Comparison of ENCODE assay signal across 14 mouse cellular contexts in genomic region chr6:145906096-145906890, GRCm38 (mm10). TPM values are rescaled to one million over a fixed set of nuclear protein-coding genes. Genes with fewer than 3 reads are reported as not detected.
A peak's percentile ranks its signal among the peaks of the same experiment; 100 is the strongest.
DNase-seq lines count a peak whose midpoint lies in the region; ATAC-seq and TF ChIP-seq lines count a peak whose summit lies in the region.
"Had no signal": no experiment of that assay in that cellular context is flagged by ENCODE, and none has a peak within 500 bp of the region (broad histone marks: within the 10 kb centered on the region; RNA-seq: fewer than 3 reads in every experiment).

No protein-coding gene starts in this region.

- no peak for DNase-seq in heart, postnatal 0 days (ENCODE audit: low spot score)
- DNase-seq in heart, adult 9 months (ENCODE audit: low spot score in 2 of 2): no peak
- DNase-seq in CH12.LX (ENCODE audit: extremely low read depth): no peak
- peak; percentile 78 for DNase-seq in adrenal gland, postnatal 14 days
- DNase-seq in kidney, postnatal 36 days: peak; percentile 45 to 46
- no peak for DNase-seq in limb, embryonic 10.5 days (ENCODE audit: low spot score)
- DNase-seq in left cerebral cortex, adult 2 months (ENCODE audit: extremely low spot score in 1 of 2, low spot score in 2 of 2): no peak
- DNase-seq in urinary bladder, postnatal 10 days (ENCODE audit: low spot score): no peak
- DNase-seq: layer of hippocampus, postnatal 36 days; lung, adult 2 months; thymus, postnatal 36 days had no signal

- H3K4me1 ChIP-seq in heart, postnatal 0 days (ENCODE audit: control insufficient read depth, insufficient read depth): no peaks in the 10 kb centered on the region
- H3K4me1 ChIP-seq in CH12.LX (ENCODE audit: control insufficient read depth in 1 of 2, insufficient read depth in 2 of 2): peaks cover 31 to 49% of the 10 kb centered on the region in 2 experiments
- no peaks in the 10 kb centered on the region for H3K4me1 ChIP-seq in limb, embryonic 10.5 days
- H3K4me1 ChIP-seq: limb, embryonic 13.5 days had no signal

- TF ChIP-seq RAD21 in CH12.LX (IDR thresholded peaks at IDR 0.05; ENCODE audit: low read depth, low read length): no peak

- in situ Hi-C loops in CH12.LX (cut with MboI; ENCODE audit: low pct_ligation_motif_present, low pct_unique_long_range_greater_than_20kb, low sequenced_read_pairs): no loop called here

- no peak overlapping the region for H3K4me2 ChIP-seq in heart, postnatal 0 days (ENCODE audit: low read depth, low read length)
- H3K4me2 ChIP-seq in CH12.LX (ENCODE audit: insufficient read depth, low read depth, poor library complexity, severe bottlenecking): no peak overlapping the region
- H3K4me2 ChIP-seq: limb, embryonic 13.5 days had no signal

- 46% methylated on average over 7 of the region's 7 CpGs for WGBS in heart, postnatal 0 days
- 66% methylated on average over 7 of the region's 7 CpGs for WGBS in limb, embryonic 10.5 days

- no peaks in the 10 kb centered on the region for H3K9me3 ChIP-seq in heart, postnatal 0 days (replicated peaks; ENCODE audit: control insufficient read depth, low read length)
- peaks cover 2% of the 10 kb centered on the region for H3K9me3 ChIP-seq in CH12.LX (replicated peaks; ENCODE audit: low read length)
- H3K9me3 ChIP-seq in limb, embryonic 10.5 days (replicated peaks): no peaks in the 10 kb centered on the region
- H3K9me3 ChIP-seq: limb, embryonic 13.5 days had no signal

- intact Hi-C loops in left cerebral cortex, adult 2 months (cut with DNase I): no loop called here

- TF ChIP-seq EP300 in heart, postnatal 0 days (IDR thresholded peaks at IDR 0.05; ENCODE audit: low read depth): no peak
- peak; percentile 25 for TF ChIP-seq EP300 in CH12.LX (IDR thresholded peaks at IDR 0.05; ENCODE audit: low read length)

- dilution Hi-C loops in CH12.LX (cut with MboI; ENCODE audit: extremely low pct_ligation_motif_present, extremely low pct_unique_long_range_greater_than_20kb, low sequenced_read_pairs): no loop called here

- no peak for TF ChIP-seq POLR2A in CH12.LX (IDR thresholded peaks at IDR 0.05; ENCODE audit: low read depth, low read length)

- no peak overlapping the region for H3K9ac ChIP-seq in heart, postnatal 0 days (replicated peaks; ENCODE audit: low read depth, low read length)
- no peak overlapping the region for H3K9ac ChIP-seq in CH12.LX (ENCODE audit: insufficient read depth, low read depth)
- H3K9ac ChIP-seq: limb, embryonic 13.5 days had no signal

- H3K27ac ChIP-seq in heart, postnatal 0 days (ENCODE audit: low read depth): no peak overlapping the region
- peak overlapping the region; percentile 7; the same call in 1 of the 2 replicates for H3K27ac ChIP-seq in CH12.LX (ENCODE audit: insufficient read depth, low read depth)
- H3K27ac ChIP-seq in limb, embryonic 10.5 days: no peak overlapping the region
- no peak overlapping the region for H3K27ac ChIP-seq in left cerebral cortex, adult 2 months
- H3K27ac ChIP-seq: limb, embryonic 13.5 days had no signal

- TF ChIP-seq CTCF in heart, postnatal 0 days (IDR thresholded peaks at IDR 0.05; ENCODE audit: low read depth): no peak
- no peak for TF ChIP-seq CTCF in CH12.LX (conservative IDR thresholded peaks at IDR 0.05 in 1 of 2, IDR thresholded peaks at IDR 0.05 in 1 of 2; ENCODE audit: low read depth in 2 of 2, low read length in 2 of 2)
- no peak for TF ChIP-seq CTCF in left cerebral cortex, adult 2 months (IDR thresholded peaks at IDR 0.05)

- H3K27me3 ChIP-seq in heart, postnatal 0 days (ENCODE audit: control insufficient read depth, insufficient read depth, low read length): no peaks in the 10 kb centered on the region
- no peaks in the 10 kb centered on the region for H3K27me3 ChIP-seq in CH12.LX (replicated peaks)
- H3K27me3 ChIP-seq in limb, embryonic 10.5 days (ENCODE audit: low read depth, poor library complexity, severe bottlenecking): no peaks in the 10 kb centered on the region
- H3K27me3 ChIP-seq: limb, embryonic 13.5 days had no signal

- ATAC-seq in heart, postnatal 0 days (ENCODE audit: insufficient read depth, low read depth): 0 out of 2 replicates have a peak, but pooled peaks have one; percentile 36
- ATAC-seq: inflammation-experienced regulatory T-cells, adult 6 months had no signal

- H3K36me3 ChIP-seq in heart, postnatal 0 days (replicated peaks; ENCODE audit: control insufficient read depth, insufficient read depth, low read length): no peaks in the 10 kb centered on the region
- H3K36me3 ChIP-seq in CH12.LX (replicated peaks in 1 of 2; ENCODE audit: control insufficient read depth in 1 of 2, insufficient read depth in 1 of 2, low read length in 1 of 2): no peaks in the 10 kb centered on the region
- H3K36me3 ChIP-seq in limb, embryonic 10.5 days: no peaks in the 10 kb centered on the region
- H3K36me3 ChIP-seq: limb, embryonic 13.5 days had no signal

- no peaks in the 10 kb centered on the region for H3K79me2 ChIP-seq in CH12.LX (replicated peaks; ENCODE audit: control insufficient read depth, extremely low read depth, insufficient read depth, poor library complexity, severe bottlenecking)

- no peak overlapping the region for H3K4me3 ChIP-seq in heart, postnatal 0 days (ENCODE audit: low read depth, low read length)
- H3K4me3 ChIP-seq in CH12.LX (replicated peaks in 1 of 3; ENCODE audit: low read depth in 2 of 3, low read length in 2 of 3, poor library complexity in 1 of 3): no peak overlapping the region
- no peak overlapping the region for H3K4me3 ChIP-seq in limb, embryonic 10.5 days
- H3K4me3 ChIP-seq in left cerebral cortex, adult 2 months: no peak overlapping the region
- H3K4me3 ChIP-seq: limb, embryonic 13.5 days had no signal

TF ChIP-seq in CH12.LX, 34 proteins besides CTCF, POLR2A, EP300 and RAD21:
- TF ChIP-seq SIN3A (IDR thresholded peaks at IDR 0.05; ENCODE audit: low read length) (0 out of 2 replicates have a peak, but pooled peaks have one; percentile 45), ZMIZ1 (IDR thresholded peaks at IDR 0.05; ENCODE audit: low read depth, low read length) (no peak), BHLHE40 (IDR thresholded peaks at IDR 0.05; ENCODE audit: low read depth, low read length) (no peak), ZC3H11A (IDR thresholded peaks at IDR 0.05; ENCODE audit: low read depth, low read length) (no peak), MAFK (IDR thresholded peaks at IDR 0.05; ENCODE audit: insufficient replicate concordance, low read length) (no peak), ETS1 (conservative IDR thresholded peaks at IDR 0.05; ENCODE audit: low read depth, low read length) (0 out of 2 replicates have a peak, but pooled peaks have one; percentile 21), KAT2A (IDR thresholded peaks at IDR 0.05; ENCODE audit: insufficient replicate concordance, low read length) (no peak), USF1 (IDR thresholded peaks at IDR 0.05; ENCODE audit: low read depth, low read length) (no peak), JUN (IDR thresholded peaks at IDR 0.05; ENCODE audit: insufficient read depth, low read depth, low read length) (no peak), NRF1 (IDR thresholded peaks at IDR 0.05; ENCODE audit: low read depth, low read length) (no peak), MXI1 (IDR thresholded peaks at IDR 0.05; ENCODE audit: low read depth, low read length) (no peak), ZKSCAN1 (IDR thresholded peaks at IDR 0.05; ENCODE audit: borderline replicate concordance, low read depth, low read length) (no peak)

RNA-seq across cellular contexts. Expression of gene Sspn, which starts 25.1 kb away (rescaled TPM):
- total RNA-seq in heart, postnatal 0 days (2014; rRNA removed; ENCODE audit: low replicate concordance): 64.2 and 74.1 TPM in 2 replicates
- 92.0 and 93.6 TPM in 2 replicates for polyA plus RNA-seq in heart, postnatal 0 days (2015; fragmentation: Nextera tagmentation; extraction: Ambion mirVana)
- total RNA-seq in CH12.LX (2012; rRNA removed): 0.13 and 0.17 TPM in 2 replicates
- 0.04 and 0.08 TPM in 2 replicates for total RNA-seq in CH12.LX (2014; rRNA removed)
- 0.14 and 0.22 TPM in 2 replicates for polyA plus RNA-seq in CH12.LX (2012; ENCODE audit: insufficient read length, low read depth)
- 13.0 and 13.7 TPM in 2 replicates for total RNA-seq in adrenal gland, postnatal 14 days (2021)
- 1.9 and 4.6 TPM in 2 replicates for polyA plus RNA-seq in limb, embryonic 10.5 days (2016; fragmentation: Nextera tagmentation; extraction: Ambion mirVana)
- 1 to 10 TPM; 3.2 to 3.9 TPM for total RNA-seq in left cerebral cortex, adult 2 months (2021)
- total RNA-seq: megakaryocyte, adult 5-6 weeks had no signal

RNA-seq across cellular contexts. Expression of gene Bhlhe41, which starts 40.9 kb away (rescaled TPM):
- total RNA-seq in heart, postnatal 0 days (2014; rRNA removed; ENCODE audit: low replicate concordance): 0.95 and 1.6 TPM in 2 replicates
- 8.7 and 9.3 TPM in 2 replicates for polyA plus RNA-seq in heart, postnatal 0 days (2015; fragmentation: Nextera tagmentation; extraction: Ambion mirVana)
- total RNA-seq in CH12.LX (2012; rRNA removed): 12.6 and 19.1 TPM in 2 replicates
- total RNA-seq in CH12.LX (2014; rRNA removed): 11.9 and 12.5 TPM in 2 replicates
- polyA plus RNA-seq in CH12.LX (2012; ENCODE audit: insufficient read length, low read depth): 105 and 110 TPM in 2 replicates
- 4.5 and 4.6 TPM in 2 replicates for total RNA-seq in adrenal gland, postnatal 14 days (2021)
- 0.23 and 0.26 TPM in 2 replicates for polyA plus RNA-seq in limb, embryonic 10.5 days (2016; fragmentation: Nextera tagmentation; extraction: Ambion mirVana)
- 10 to 100 TPM; 30.0 to 37.3 TPM for total RNA-seq in left cerebral cortex, adult 2 months (2021)
- total RNA-seq: megakaryocyte, adult 5-6 weeks had no signal

Comparison
In these comparisons a context has a peak if more than half of its experiments do, and no peak if none do; other contexts are left out.
1. DNase-seq: peak in adrenal gland, postnatal 14 days (single experiment) and kidney, postnatal 36 days (2 of 2); none in heart, postnatal 0 days (single experiment), heart, adult 9 months (0 of 2), CH12.LX (single experiment), limb, embryonic 10.5 days (single experiment), left cerebral cortex, adult 2 months (0 of 2) and urinary bladder, postnatal 10 days (single experiment).